Mouse (Mus musculus): ENCODE results near the gene Homer2.

Homer2 gene

DNA sequence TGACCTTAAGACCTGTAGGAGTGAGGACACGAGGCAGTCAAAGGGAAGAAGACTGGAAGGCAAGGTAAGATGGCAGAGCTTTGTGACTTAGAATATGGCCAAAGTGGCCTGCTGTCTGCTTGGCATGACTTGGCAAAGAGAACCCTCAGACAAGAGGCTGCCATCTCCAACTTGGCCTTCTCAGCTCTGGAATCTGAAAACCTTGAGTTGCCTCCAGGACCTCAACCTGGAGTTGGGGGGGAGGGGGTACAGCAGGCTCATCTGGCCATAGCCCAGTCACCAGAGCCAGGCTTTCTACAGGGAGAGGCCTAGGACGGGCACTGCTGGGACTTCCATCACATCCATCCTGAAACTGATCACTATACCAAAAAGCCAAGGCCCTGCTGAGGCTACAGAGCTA lies 55.0 kb downstream of the Homer2 start:
- DNase-seq (ENCODE audit: low spot score in 2 of 2): no peak

DNA sequence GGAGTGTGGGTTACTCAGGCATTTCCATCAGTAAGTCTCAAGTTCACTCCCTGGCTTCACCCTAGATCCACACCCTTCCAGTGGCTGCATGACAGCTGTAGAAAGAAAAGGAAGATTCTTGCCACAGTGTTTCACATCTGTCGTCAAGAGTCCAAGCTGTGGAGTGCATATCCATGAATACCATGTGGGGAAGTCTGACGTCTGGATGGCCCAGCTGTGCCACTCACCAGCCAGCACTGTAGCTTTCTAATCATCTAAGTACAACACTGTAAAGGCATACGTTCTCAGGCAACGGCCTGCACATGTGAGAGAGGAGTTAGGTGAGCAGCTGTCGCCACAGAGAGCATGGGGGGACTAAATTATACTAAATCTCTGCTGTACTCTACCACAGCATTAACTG lies 56.0 kb downstream of the Homer2 start:
- no peak for DNase-seq (ENCODE audit: low spot score in 2 of 2)

GRCm38 (mm10) chr7:81649270-81649669 lies 58.1 kb downstream of the Homer2 start:
- no peak for DNase-seq (ENCODE audit: low spot score in 2 of 2)

DNA sequence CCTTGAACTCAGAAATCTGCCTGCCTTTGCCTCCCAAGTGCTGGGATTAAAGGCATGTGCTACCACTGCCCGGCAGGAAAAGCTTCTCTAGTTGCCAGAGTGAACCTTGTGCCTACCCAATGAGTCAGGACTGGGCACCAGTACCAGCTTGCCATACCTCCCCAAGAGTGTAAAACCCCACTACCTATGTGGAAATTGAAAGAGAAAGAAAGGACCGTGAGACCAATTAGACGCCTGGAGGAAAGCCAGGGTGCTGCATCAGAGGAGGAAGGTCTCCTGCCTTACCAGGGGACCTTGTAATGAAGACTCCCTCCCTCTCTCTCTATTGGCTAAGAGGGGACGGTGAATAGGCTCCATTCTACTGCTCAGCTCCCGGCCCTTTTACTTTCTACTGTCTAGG lies 59.4 kb downstream of the Homer2 start:
- no peak for DNase-seq (ENCODE audit: low spot score in 2 of 2)

GRCm38 (mm10) chr7:81644551-81645235 lies 62.6 kb downstream of the Homer2 start:
- no peak for DNase-seq (ENCODE audit: low spot score in 2 of 2)

- DNase-seq (ENCODE audit: low spot score in 2 of 2): no peak
Measured at GRCm38 (mm10) chr7:81641101-81641500, 66.2 kb downstream of the Homer2 start.

GRCm38 (mm10) chr7:81632586-81632985 lies 74.7 kb downstream of the Homer2 start:
- DNase-seq (ENCODE audit: low spot score in 2 of 2): no peak

DNA sequence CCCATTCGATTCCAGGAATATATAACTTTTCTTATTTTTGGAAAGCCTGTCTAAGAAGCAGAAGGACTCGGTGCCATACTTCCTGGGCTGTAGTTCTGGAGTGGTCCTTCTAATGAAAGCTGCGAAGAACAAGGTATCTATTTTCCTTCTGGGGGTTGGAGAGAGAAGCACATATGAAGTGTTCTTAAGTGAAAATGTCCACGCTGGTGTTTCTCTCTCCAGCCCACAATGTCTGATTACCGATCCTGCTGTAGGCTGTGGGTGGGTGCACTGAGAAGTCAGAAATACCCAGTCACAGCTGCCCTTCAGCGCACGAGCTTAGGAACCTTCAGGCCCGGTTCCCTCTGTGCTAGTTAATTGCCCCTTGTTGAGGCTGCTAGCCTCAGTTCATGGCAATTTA lies 76.1 kb downstream of the Homer2 start:
- DNase-seq (ENCODE audit: low spot score in 2 of 2): peak in 1 of 2 experiments; percentile 26

DNA sequence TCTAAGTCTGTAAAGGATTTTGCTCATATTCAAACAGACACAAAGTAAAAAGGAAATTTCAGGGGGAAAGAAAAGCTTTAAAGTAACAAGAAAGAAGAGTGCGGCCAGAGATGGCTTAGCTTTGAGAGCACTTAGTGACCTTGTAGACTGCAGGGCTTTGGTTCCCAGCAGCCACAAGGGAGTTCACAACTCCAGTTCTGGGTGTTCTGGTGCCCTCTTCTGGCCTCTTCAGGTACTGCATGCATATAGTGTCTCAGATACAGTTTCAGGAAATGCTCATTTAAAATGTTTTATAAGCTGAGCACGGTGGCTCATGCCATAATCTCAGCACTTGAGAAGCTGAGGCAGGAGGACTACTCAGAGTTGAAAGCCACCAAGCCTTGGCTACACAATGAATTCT lies 80.9 kb downstream of the Homer2 start:
- no peak for DNase-seq (ENCODE audit: low spot score in 2 of 2)

DNA sequence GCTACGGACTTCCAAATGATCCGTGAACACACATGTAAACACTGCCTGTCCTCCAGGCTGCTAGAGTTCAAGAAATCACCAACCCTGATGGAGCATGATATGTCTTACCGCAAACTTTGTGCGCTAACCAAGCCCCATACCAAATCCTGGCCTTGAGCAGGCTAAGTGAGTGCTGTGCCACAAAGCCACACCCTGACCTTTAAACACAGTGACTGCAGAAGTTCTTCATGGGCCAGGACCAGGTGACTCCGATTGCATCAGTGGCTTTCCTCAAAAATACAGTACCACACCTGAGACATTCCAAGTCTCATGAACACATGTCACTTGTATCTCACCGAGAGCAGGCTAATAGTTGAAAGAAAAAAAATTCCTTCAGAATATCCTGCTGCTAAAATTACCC lies 83.6 kb downstream of the Homer2 start:
- DNase-seq (ENCODE audit: low spot score in 2 of 2): no peak

GRCm38 (mm10) chr7:81622793-81623192 lies 84.5 kb downstream of the Homer2 start:
- DNase-seq (ENCODE audit: low spot score in 2 of 2): no peak

DNA sequence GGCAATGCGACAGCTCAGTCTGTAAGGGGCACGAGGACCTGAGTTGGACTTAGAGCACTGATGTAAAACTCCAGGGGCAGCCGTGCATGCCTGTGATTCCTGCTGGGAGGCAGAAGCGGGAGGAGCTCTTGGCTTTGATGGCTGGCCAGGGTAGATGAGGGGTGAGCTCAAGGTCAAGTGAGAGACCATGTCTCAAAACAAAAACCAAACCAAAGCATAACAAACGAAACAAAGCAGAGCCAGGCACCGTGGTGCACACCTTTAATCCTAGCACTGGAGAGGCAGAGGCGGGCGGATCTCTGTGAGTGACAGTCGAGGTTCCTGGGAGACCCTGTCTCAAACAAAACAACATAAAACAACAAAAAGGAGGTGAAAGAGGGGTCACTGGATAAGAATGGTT lies 92.3 kb downstream of the Homer2 start:
- no peak for DNase-seq (ENCODE audit: low spot score in 2 of 2)

DNA sequence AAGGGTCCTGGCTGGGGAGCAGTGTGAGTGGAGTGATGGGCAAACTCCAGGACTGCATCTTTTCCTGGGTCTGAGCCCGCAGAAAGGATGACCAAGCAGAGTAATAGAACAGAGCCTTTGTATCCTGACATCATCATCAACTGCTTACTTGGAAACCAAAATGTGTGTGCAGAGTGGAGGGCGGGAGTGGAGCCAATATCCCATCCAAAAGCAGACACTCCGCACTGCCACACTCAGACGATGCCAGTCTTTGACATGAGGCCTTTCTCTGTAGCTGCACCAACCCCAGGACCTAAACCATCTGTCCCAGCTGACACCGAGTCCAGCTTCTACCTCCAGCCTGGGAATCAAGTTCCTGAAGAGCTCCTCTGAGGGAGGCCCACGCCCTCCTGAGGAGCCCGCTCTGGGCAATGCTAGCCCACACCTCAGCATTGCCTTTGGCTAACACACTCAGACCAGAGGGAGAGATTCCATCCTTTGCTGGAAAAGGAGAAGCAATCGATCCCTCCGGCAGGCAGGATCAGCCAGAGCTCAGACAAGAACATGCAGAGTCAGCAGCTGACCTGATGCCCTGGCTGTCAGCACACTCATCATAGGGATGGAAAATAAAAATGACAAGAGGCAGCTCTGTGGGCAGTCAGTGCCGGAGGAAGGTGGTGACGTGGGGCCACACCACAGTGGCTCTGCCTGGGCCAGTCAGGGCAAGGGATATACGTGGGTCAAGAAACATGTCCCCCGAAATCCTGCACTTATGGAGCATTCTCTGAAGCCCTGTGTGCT lies 94.3 kb downstream of the Homer2 start:
- no peak for DNase-seq (ENCODE audit: low spot score in 2 of 2)

DNA sequence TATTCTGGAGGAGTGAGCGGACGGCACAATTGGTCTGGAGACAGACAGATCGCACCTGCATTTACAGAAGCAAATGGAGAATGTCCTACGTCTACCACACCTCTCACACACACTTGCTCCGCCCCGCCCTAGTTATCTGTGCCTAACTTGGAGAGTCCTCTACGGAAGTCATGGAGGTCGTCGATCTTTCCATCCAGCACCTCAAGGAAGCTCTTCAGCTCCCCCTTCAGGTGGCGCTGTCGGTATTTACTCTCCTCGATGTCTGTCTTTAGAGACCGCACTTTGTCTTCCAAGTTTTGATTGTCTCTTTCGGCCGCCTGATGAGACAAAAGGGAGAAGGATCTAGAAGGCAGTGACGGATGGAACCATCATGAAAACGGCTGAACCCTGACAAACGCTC lies 97.2 kb downstream of the Homer2 start:
- DNase-seq (ENCODE audit: low spot score in 2 of 2): no peak

DNA sequence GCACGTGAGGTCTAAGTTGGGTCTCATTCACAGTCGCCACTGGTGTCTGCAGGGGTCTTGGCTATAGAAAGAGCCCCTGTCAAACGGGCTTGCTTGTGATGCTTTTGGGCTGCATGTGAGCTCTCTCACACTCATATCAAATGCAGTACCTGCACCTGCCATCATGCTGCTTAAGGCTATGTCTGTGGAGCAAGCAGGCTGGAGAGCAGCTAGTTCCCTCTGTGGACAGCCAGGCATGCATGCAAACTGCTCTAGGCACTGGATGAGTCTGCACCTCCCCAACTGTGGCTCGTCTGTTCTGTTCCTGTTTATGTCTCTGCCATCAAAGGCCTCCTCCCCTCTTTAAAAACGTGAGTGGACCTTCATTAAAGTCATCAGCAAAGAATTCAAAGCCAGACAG lies 100.9 kb downstream of the Homer2 start:
- DNase-seq (ENCODE audit: low spot score in 2 of 2): peak in 1 of 2 experiments; percentile 12

GRCm38 (mm10) chr7:81605489-81605888 lies 101.8 kb downstream of the Homer2 start:
- DNase-seq (ENCODE audit: low spot score in 2 of 2): peak in 1 of 2 experiments; percentile 46

DNA sequence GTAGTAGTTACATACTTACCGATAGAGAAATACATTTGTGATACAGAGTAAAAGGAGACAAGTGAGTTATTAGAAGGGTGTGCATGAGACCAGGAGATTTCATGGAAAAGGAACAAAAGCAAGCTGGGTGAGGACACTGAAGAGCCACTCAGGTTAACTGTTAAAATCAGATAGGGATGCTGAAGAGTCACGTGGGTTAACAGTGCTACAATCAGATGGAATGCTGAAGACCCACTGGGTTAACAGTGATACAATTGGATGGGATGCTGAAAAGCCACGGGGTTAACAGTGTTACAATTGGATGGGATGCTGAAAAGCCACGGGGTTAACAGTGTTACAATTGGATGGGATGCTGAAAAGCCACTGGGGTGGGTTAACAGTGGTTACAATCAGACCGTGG lies 102.3 kb downstream of the Homer2 start:
- no peak for DNase-seq (ENCODE audit: low spot score in 2 of 2)

DNA sequence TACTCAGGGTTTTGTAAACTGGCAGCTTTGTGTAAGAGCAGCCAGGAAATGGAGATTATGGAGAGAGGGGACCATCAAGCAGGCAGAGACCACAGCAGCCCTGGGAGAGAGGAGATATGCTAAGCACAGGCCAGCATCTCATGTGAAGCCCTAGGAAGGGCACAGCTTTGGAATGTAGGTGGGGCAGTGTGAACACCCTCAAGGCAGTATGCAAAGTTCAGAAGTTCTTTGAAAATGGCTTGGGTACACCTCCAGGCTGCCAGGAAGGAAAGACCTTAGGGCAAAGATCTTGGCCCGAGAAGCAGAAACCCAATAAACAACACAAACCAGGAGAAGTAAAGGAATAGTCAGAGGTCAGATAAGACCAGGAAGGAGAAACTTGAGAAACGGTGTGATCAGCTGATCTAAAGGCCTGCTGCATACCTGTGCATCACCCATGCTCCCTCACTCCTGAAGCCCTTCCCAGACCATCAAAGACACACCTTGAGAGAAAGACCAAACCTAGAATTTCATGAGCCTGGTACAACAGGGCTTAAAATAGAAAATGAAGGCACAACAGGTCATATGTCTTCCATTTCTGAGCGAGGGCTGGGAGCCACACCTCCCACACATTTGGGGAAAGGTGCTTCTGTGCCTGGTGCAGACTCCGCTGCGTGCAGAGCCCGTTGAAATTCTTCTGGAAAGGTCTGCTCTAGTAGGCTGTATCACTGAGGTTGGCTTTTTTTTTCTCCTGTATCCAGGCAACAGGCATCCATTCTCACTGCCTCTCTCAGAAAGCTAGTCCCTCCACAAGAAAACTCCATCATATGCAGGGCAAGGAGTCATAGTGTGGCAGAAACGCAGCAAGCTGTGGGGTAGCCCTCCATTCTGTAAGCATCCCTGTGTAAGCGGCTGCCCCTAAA lies 107.7 kb downstream of the Homer2 start:
- DNase-seq (ENCODE audit: low spot score in 2 of 2): peak in 1 of 2 experiments; percentile 39

DNA sequence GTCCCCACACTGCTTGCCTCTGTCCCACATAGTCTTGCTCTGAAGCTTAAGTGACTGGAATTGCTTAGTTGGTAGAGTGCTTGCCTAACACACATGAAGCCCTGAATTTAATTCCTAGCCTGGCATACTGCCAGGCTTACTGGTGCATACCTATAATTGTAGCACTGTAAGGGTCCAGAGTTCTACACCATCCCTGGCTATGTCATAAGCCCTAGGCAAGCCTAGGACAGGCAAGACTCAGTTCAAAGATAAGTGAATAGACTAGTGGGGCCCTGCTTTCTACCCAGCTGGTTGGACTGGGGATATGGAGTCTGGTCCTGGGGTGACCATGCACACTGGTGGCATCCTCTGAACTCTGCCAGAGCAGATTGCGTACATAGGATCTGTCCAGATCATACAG lies 109.7 kb downstream of the Homer2 start:
- peak in 1 of 2 experiments; percentile 7 for DNase-seq (ENCODE audit: low spot score in 2 of 2)

- peak in 1 of 2 experiments; percentile 52 for DNase-seq (ENCODE audit: low spot score in 2 of 2)
Measured at GRCm38 (mm10) chr7:81596086-81596485, 111.2 kb downstream of the Homer2 start.

DNA sequence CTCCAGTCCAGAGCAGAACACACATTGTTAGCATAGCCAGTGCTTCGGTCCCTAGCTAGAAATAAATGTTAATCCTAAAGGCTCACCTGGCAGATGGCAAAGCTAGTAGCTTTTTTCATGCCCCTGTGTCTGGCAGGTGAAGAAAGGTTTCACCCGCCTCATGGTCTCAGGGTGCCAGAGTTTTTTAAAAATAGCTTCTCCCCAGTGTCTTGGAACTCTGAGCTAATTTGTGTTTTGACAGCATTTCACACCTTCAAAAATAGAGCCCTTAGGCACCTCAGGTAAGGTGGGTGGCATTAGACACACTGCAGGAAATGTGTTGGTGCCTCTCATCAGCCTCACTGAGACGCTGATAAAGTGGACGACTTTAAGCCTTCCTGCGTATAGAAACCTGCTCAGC lies 112.3 kb downstream of the Homer2 start:
- DNase-seq (ENCODE audit: low spot score in 2 of 2): peak in 1 of 2 experiments; percentile 12

DNA sequence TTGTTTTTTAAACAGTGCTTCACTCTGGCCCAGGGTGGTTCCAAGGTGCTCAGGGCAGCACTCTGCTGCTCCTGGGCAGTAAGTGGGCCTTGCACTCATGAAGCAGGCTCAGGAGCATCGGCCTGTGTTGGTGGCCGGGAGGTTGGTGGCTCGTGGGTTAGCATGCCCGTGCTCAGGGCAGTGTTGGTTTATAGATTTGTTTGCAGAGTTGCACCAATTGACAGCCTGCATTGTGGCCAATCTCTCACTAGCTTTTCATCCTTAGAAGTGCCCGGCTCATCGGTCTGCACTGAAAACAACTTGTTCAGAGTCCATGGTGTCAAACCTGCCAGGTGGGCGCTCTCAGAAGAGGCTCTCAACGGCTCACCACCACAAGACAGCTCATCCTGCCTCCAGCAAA lies 113.9 kb downstream of the Homer2 start:
- peak in 1 of 2 experiments; percentile 52 for DNase-seq (ENCODE audit: low spot score in 2 of 2)
